Mouse (Mus musculus) liver, embryonic 15.5 days (tissue): ENCODE data around the gene Hexb. TPM values are rescaled to one million over a fixed set of nuclear protein-coding genes. Genes with fewer than 3 reads are reported as not detected.
"Not testable (repeated sequence)": the region's sequence is repeated elsewhere in the genome, so short reads cannot be mapped to it uniquely, and the experiment has no call there.

Experiments
- ATAC-seq: fragments of 200-750 bp; cut with Nextera tagmentation; 2 replicates; pipeline ENCODE4 v1.8.0; 2017; ENCODE audit warnings: moderate number of reproducible peaks, mild to moderate bottlenecking, moderate library complexity; ENCODE audit not compliant: insufficient read depth
- H3K27ac ChIP-seq: fragments of 300-500 bp; sonication (generic); replicated peaks from 2 replicates; pipeline ENCODE4 v1.5.1; 2015; ENCODE audit warnings: mild to moderate bottlenecking, inconsistent platforms
- H3K27me3 ChIP-seq: fragments of 300-500 bp; sonication (generic); 2 replicates; pipeline ENCODE4 v1.6.1; 2015; ENCODE audit warnings: mild to moderate bottlenecking, inconsistent platforms
- H3K36me3 ChIP-seq: fragments of 300-500 bp; sonication (generic); replicated peaks from 2 replicates; pipeline ENCODE4 v1.6.1; 2015; ENCODE audit warnings: moderate library complexity, mild to moderate bottlenecking, inconsistent platforms
- H3K4me1 ChIP-seq: fragments of 300-500 bp; sonication (generic); replicated peaks from 2 replicates; pipeline ENCODE4 v1.6.1; 2015; ENCODE audit warnings: inconsistent platforms
- H3K4me2 ChIP-seq: fragments of 300-500 bp; sonication (generic); 2 replicates; pipeline ENCODE4 v1.6.1; 2015; ENCODE audit warnings: moderate library complexity, mild to moderate bottlenecking, inconsistent platforms
- H3K4me3 ChIP-seq: fragments of 300-500 bp; sonication (generic); replicated peaks from 2 replicates; pipeline ENCODE4 v1.5.1; 2015; ENCODE audit warnings: mild to moderate bottlenecking, inconsistent platforms
- H3K9ac ChIP-seq: fragments of 300-500 bp; sonication (generic); 2 replicates; pipeline ENCODE4 v1.6.1; 2015; ENCODE audit warnings: moderate library complexity, mild to moderate bottlenecking, inconsistent platforms
- H3K9me3 ChIP-seq: fragments of 300-500 bp; sonication (generic); replicated peaks from 2 replicates; pipeline ENCODE4 v1.6.1; 2016; ENCODE audit warnings: inconsistent platforms
- WGBS: fragments of 180-500 bp; shearing (Covaris S2); methylation state at CpG from one replicate; pipeline ENCODE4 v1.1.7; 2015; ENCODE audit warnings: mixed read lengths; ENCODE audit not compliant: insufficient replicate concordance; 5-methylcytosine and 5-hydroxymethylcytosine counted together
- polyA plus RNA-seq: library from polyadenylated mRNA; unstranded; fragments of >200 nt; fragmentation: Nextera tagmentation; extraction: Ambion mirVana; gene quantifications from 2 replicates; pipeline ENCODE4 v1.2.1, GENCODE M21; 2015

The Hexb gene
- polyA plus RNA-seq, 1 experiment from 2014 or later: 26.0 TPM

DNA sequence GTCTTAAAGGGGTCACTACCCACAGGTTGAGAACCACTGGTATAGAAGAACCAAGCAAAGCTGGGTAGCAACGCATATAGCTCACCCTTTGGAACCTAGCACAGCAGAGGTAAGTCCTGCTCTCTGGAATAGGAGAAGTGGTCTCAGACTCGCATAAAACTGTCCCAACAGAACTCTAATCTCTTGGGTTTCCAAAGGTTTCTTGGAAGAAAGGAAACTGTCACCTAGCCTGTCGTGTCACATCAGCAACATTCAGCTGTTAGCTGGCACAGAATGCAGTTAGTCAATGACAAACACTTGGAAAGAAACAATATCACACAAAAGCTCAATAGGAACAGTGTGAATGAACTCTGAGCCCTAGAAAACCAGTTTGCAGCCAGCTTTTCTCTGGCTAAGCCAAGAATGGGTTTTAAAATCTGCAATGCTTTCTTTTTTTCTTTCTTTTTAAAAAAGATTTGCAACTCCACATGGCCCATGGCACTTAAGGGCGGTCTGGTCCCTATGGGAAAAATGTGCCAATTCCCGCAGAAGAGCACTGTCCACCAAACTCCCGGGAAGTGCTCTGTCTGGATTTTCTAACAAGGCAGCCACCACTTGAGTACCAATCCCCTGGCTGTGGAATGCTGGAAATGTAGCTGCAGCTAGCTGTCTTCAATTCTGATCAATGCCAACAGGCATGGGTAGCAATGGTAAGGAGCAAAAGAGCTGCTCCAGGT, 17.9 kb downstream of the Hexb start:
- Histone ChIP-seq H3K27me3 (no peaks in the 10 kb centered on the region), H3K4me1 (no peaks in the 10 kb centered on the region), H3K27ac (no peak overlapping the region), H3K36me3 (peaks cover 59% of the 10 kb centered on the region), H3K9ac (no peak overlapping the region), H3K4me3 (no peak overlapping the region), H3K4me2 (no peak overlapping the region), H3K9me3 (no peaks in the 10 kb centered on the region)
- 80% methylated on average over 6 of the region's 6 CpGs for WGBS
- no peak for ATAC-seq

- Histone ChIP-seq H3K4me3 (no peak overlapping the region), H3K9me3 (no peaks in the 10 kb centered on the region), H3K4me2 (no peak overlapping the region), H3K36me3 (peaks cover 72% of the 10 kb centered on the region), H3K27ac (no peak overlapping the region), H3K4me1 (no peaks in the 10 kb centered on the region), H3K27me3 (no peaks in the 10 kb centered on the region), H3K9ac (no peak overlapping the region)
- no peak for ATAC-seq
- 69% methylated on average over 7 of the region's 7 CpGs for WGBS
Measured at GRCm38 (mm10) chr13:97178943-97179342, 19.2 kb downstream of the Hexb start.

DNA sequence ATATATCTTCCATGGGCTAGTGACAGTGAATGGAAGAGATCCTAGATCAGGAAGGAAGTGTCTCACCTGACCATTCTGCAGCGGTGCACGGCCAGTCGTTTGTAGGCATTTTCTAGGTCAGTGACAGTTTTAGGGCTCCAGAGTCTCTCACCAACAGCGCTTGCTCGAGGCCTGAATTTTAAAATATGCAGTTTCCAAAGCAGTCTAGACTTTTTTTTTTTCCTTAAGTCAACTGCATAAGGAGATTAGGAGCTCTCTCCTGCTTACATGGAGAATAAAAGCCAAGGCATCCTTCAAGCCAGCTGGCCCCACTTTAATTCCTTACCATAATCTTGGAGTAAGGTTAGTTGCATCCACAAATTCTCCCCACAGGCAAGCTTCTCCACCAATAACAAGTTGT, 21.4 kb downstream of the Hexb start:
- WGBS: 80% methylated on average over 5 of the region's 5 CpGs
- H3K4me2 ChIP-seq: no peak overlapping the region
- H3K4me1 ChIP-seq: no peaks in the 10 kb centered on the region
- no peak overlapping the region for H3K9ac ChIP-seq
- no peak for ATAC-seq
- H3K36me3 ChIP-seq: peaks cover 86% of the 10 kb centered on the region
- no peak overlapping the region for H3K27ac ChIP-seq
- no peaks in the 10 kb centered on the region for H3K9me3 ChIP-seq
- H3K4me3 ChIP-seq: no peak overlapping the region
- H3K27me3 ChIP-seq: no peaks in the 10 kb centered on the region

DNA sequence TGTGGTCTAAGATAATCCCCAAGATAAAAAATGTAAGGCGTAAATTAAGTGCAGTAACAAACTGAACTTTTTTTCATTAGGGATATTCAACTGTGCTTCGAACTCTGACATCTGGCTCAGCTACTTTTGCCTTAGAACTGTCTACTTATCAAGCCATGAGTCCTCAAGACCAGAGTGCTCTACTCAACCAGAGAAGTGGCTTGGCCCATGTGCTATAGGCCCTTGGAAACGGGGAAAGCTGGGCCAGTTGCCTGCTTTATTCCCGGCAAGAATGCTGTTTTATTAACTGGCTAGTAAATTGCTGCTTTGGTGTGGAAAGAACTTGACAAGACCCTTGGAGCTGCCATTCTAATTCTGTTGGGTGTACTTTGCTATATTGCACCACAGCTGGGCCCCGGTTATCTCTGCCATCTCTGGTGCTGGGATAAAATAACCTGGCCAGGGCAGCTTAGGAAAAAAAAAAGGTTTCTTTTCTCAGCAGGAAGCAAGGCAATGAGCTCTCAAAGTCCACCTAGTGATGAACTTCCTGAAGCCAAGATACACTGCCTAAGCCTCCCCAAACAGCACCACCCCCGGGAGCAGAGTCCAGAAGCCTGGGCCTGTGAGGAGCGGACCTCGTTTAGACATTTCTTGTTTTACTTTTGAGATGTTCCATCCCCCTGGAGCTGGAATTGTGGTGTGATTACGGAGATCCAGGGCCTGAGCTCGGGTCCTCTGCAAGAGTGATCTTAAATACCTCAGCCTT, 22.5 kb downstream of the Hexb start:
- Histone ChIP-seq H3K4me3 (no peak overlapping the region), H3K27ac (0 out of 2 replicates have a peak overlapping the region, but pooled peaks have one; percentile 33), H3K36me3 (peaks cover 81% of the 10 kb centered on the region), H3K9ac (no peak overlapping the region), H3K27me3 (no peaks in the 10 kb centered on the region), H3K4me2 (no peak overlapping the region), H3K9me3 (no peaks in the 10 kb centered on the region), H3K4me1 (no peaks in the 10 kb centered on the region)
- 77% methylated on average over 10 of the region's 10 CpGs for WGBS
- ATAC-seq: no peak

GRCm38 (mm10) chr13:97145834-97146233, 52.3 kb downstream of the Hexb start:
- Histone ChIP-seq H3K27me3 (no peaks in the 10 kb centered on the region), H3K4me3 (no peak overlapping the region), H3K4me1 (no peaks in the 10 kb centered on the region), H3K36me3 (peaks cover 59% of the 10 kb centered on the region), H3K9me3 (no peaks in the 10 kb centered on the region), H3K9ac (no peak overlapping the region), H3K27ac (no peak overlapping the region), H3K4me2 (no peak overlapping the region)
- WGBS: 50% methylated on average over 4 of the region's 4 CpGs
- ATAC-seq: no peak

DNA sequence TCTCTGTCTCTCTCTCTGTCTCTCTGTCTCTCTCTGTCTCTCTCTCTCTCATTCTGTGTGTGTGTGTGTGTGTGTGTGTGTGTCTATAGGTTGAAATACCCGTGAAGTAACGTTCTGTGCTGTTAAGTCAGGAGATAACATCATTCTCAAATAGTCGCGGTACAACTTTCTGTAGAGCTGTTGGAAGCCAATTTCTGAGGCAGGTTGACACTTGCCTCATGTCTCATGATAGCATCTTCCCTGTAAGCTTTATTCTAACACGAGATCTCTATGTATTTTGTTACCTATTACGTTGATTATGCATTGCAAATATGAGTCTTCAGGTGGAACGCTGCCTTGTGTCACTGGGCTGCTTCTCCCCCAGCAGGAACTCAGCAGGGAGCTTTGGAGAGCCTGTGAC, 55.8 kb downstream of the Hexb start:
- Histone ChIP-seq H3K9me3 (no peaks in the 10 kb centered on the region), H3K9ac (no peak overlapping the region), H3K27ac (no peak overlapping the region), H3K4me1 (peaks cover 9% of the 10 kb centered on the region), H3K4me3 (no peak overlapping the region), H3K27me3 (no peaks in the 10 kb centered on the region), H3K36me3 (peaks cover 29% of the 10 kb centered on the region), H3K4me2 (no peak overlapping the region)
- no peak for ATAC-seq
- WGBS: 74% methylated on average over 7 of the region's 7 CpGs

GRCm38 (mm10) chr13:97138404-97138931, 59.7 kb downstream of the Hexb start:
- Histone ChIP-seq H3K27ac (peak overlapping the region; percentile 88; the same call in 1 of the 2 replicates), H3K4me3 (peak overlapping the region; percentile 89)
- not testable (repeated sequence) for ATAC-seq

DNA sequence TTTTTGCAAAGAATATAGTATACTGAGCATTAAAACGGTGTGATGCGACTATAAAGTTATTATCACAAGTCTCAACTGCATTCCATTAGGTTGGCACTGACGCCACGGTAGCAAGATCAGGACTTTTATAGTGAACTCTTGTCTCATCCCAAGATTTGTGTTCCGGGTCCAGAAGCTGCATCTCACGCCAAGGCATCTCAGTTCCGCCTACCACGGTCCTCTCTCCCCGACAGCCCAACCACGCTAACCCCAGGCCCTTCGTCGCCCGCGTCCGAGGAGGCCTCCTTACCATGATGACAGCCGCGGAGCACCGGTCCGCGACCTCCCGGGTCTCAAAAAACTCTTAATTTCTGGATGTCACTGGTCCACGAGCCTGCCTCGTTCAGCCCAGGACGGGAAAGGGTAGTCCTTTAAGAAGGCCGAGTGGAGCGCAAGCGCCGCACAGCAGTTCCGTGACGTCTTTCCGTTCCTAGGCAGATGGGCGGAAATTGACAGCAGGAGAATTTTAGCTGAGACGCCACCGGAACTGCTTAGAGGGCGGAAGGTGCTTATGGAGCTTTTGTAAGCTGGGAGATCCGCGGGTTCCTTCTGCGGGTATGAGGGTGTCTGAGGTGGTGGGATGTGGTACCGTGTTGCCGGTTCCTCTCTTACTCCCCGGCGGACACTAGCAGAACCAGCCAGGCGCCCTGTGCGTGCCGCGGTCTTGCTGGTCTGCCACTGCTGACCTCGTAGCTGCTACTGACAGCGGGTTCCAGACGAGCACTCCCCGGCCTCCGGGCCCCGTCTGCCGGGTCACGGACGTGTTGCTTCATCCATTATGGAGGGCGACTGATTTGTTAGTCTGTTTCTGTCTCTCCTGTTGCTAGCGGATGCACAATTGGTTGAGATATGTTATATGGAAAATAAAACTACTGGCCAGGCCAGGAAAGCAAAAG, 60.4 kb downstream of the Hexb start, which contains the start of the genes Gfm2 and Nsa2:
Gfm2 (plus strand) TSS at position 472 of the 935 bp plus-strand sequence.
Nsa2 (minus strand) TSS at position 472 of the 935 bp plus-strand sequence.
- Histone ChIP-seq H3K27me3 (no peaks in the 10 kb centered on the region), H3K9me3 (no peaks in the 10 kb centered on the region), H3K4me3 (peak within 1 kb of the TSS; percentile 89), H3K4me2 (peak within 1 kb of the TSS; percentile 64), H3K9ac (peak within 1 kb of the TSS; percentile 82), H3K27ac (peak within 1 kb of the TSS; percentile 88), H3K4me1 (peaks cover 9% of the 10 kb centered on the region), H3K36me3 (peaks cover 29% of the 10 kb centered on the region)
- peak; percentile 98 for ATAC-seq
- WGBS: under 1% methylated on average over 57 of the region's 57 CpGs

More at GRCm38 (mm10) chr13:97138404-97138931, 59.7 kb downstream of the Hexb start:
- Histone ChIP-seq H3K36me3 (peaks cover 27% of the 10 kb centered on the region), H3K4me2 (peak overlapping the region; percentile 64), H3K9ac (peak overlapping the region; percentile 82)
- WGBS: 20% methylated on average over 8 of the region's 8 CpGs
- H3K4me1 ChIP-seq, H3K9me3 ChIP-seq, H3K27me3 ChIP-seq: not testable (repeated sequence)

- H3K9ac ChIP-seq, ATAC-seq, H3K27me3 ChIP-seq, H3K4me1 ChIP-seq, H3K4me2 ChIP-seq, H3K9me3 ChIP-seq, H3K4me3 ChIP-seq, H3K27ac ChIP-seq: not testable (repeated sequence)
- peaks cover 36% of the 10 kb centered on the region for H3K36me3 ChIP-seq
- WGBS: no CpG with 5 or more reads among the region's 2 CpGs
Measured at GRCm38 (mm10) chr13:97130413-97130812, 67.7 kb downstream of the Hexb start.

DNA sequence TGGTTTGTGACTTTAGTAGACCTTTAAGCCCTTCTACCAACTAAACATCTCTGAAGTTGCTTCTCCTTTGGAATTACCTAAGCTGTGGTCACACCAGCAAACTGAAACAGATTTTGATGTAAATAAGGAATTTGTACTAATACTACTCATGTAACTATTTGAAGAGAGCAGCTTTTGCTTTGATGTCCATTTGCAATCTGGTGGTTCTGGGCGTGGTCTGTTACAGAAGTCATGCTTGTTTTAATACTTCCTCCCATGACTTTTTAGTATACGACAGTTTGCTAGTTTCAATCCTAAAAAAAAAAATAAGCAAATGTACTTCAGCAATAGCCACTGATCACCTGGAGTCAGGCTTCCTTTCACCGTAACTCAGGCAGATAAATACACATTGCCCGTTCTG, 68.5 kb downstream of the Hexb start:
- ATAC-seq, H3K4me2 ChIP-seq, H3K9me3 ChIP-seq, H3K4me3 ChIP-seq, H3K27ac ChIP-seq, H3K4me1 ChIP-seq, H3K9ac ChIP-seq, H3K27me3 ChIP-seq: not testable (repeated sequence)
- 85% methylated on average over 4 of the region's 4 CpGs for WGBS
- peaks cover 29% of the 10 kb centered on the region for H3K36me3 ChIP-seq
